Mouse (Mus musculus) liver, postnatal 0 days (tissue): Measurements from ENCODE around the gene Tbkbp1. TPM values are rescaled to one million over a fixed set of nuclear protein-coding genes. Genes with fewer than 3 reads are reported as not detected.
A peak's percentile ranks its signal among the peaks of the same experiment; 100 is the strongest.

Experiments
- ATAC-seq: fragments of 200-750 bp; cut with Nextera tagmentation; 2 replicates; pipeline ENCODE4 v1.8.0; 2017; ENCODE audit warnings: mild to moderate bottlenecking, moderate library complexity
- DNase-seq: peaks from one replicate; pipeline ENCODE4 v3.0.0-alpha.2; 2016
- H3K27ac ChIP-seq: fragments of 300-500 bp; sonication (generic); 2 replicates; pipeline ENCODE4 v1.5.1; 2014; ENCODE audit warnings: antibody characterized with exemption, moderate library complexity, mild to moderate bottlenecking, low read depth
- H3K27me3 ChIP-seq: fragments of 300-500 bp; sonication (generic); 2 replicates; pipeline ENCODE4 v1.6.1; 2014; ENCODE audit warnings: low read length, control low read depth, mixed read lengths; ENCODE audit not compliant: insufficient read depth
- H3K36me3 ChIP-seq: fragments of 300-500 bp; sonication (generic); replicated peaks from 2 replicates; pipeline ENCODE4 v1.6.1; 2014; ENCODE audit warnings: mild to moderate bottlenecking, control low read depth, low read length, moderate library complexity, mixed read lengths; ENCODE audit not compliant: insufficient read depth
- H3K4me1 ChIP-seq: fragments of 300-500 bp; sonication (generic); 2 replicates; pipeline ENCODE4 v1.6.1; 2014; ENCODE audit warnings: antibody characterized with exemption, mild to moderate bottlenecking, control low read depth; ENCODE audit not compliant: insufficient read depth
- H3K4me2 ChIP-seq: fragments of 300-500 bp; sonication (generic); 2 replicates; pipeline ENCODE4 v1.6.1; 2014; ENCODE audit warnings: low read depth, mild to moderate bottlenecking, low read length, moderate library complexity, mixed read lengths
- H3K4me3 ChIP-seq: fragments of 300-500 bp; sonication (generic); 2 replicates; pipeline ENCODE4 v1.5.1; 2014; ENCODE audit warnings: low read depth, low read length
- H3K9ac ChIP-seq: fragments of 300-500 bp; sonication (generic); replicated peaks from 2 replicates; pipeline ENCODE4 v1.6.1; 2014; ENCODE audit warnings: mild to moderate bottlenecking, moderate library complexity
- H3K9me3 ChIP-seq: fragments of 300-500 bp; sonication (generic); 2 replicates; pipeline ENCODE4 v1.6.1; 2016; ENCODE audit warnings: mild to moderate bottlenecking, control low read depth, low read length, mixed read lengths
- CTCF ChIP-seq: sonication (generic); IDR thresholded peaks from 2 replicates; pipeline ENCODE4 v1.5.1; 2016; ENCODE audit warnings: antibody characterized with exemption, low read depth
- EP300 ChIP-seq: IDR thresholded peaks from 2 replicates; pipeline ENCODE4 v1.6.1; 2016; ENCODE audit warnings: antibody characterized with exemption, low read depth, mild to moderate bottlenecking
- WGBS: fragments of 180-500 bp; shearing (Covaris S2); extraction: QIAGEN DNeasy Blood & Tissue Kit; methylation state at CpG from one replicate; pipeline ENCODE4 v1.1.7; 2014; ENCODE audit not compliant: insufficient replicate concordance; 5-methylcytosine and 5-hydroxymethylcytosine counted together
- polyA plus RNA-seq: library from polyadenylated mRNA; unstranded; fragments of >200 nt; fragmentation: Nextera tagmentation; extraction: Ambion mirVana; gene quantifications from 2 replicates; pipeline ENCODE4 v1.2.1, GENCODE M21; 2015

Tbkbp1 gene
- polyA plus RNA-seq, 1 experiment from 2014 or later, result 1.6 TPM

DNA sequence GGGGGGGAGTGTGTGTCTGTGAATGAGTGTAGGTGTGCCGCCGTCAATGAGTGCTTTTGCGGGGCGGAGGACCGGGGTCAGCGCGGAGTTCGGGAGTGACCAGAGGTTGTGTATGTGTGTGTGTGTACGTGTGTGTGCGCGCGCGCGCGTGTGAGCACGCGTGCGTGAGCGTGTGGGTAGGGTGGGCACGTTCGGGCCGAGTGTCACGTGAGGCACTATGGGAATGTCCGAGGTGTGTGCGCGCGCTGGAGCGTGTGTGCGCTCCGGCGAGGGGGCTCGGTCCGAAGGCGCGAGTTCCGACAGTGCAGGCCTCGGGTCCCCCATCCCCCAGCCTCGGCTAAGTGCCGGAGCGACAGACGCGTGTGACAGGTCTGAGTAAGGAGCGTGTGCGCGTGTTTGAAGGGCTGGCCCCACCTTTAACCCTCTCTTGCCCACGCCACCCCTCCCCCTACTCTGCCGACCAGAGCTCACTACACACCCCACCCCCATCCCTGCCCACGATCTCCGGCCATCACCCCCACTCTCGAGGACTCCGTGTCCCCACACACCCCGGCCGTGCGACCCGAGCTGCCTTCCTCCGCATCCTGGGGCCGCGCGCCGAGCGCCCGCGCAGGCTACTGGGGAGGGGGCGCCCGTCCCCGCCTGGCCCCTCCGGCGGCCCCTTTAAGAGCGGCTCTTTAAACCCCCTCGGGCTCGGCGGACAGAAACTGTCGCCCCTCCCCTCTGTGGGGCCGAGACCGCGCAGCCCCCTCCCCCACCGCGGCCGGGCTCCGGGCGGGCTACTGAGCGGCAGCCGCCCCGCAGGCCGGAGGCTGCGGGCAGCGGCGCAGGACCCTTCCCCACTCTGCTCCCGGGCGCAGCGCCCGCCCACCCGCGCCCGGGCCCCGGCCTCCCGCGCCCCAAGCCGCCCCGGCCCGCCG is 624 bp downstream of the Tbkbp1 start:
- Histone ChIP-seq H3K4me1 (peaks cover 11% of the 10 kb centered on the region), H3K27me3 (peaks cover 20% of the 10 kb centered on the region), H3K4me2 (peak overlapping the region; percentile 98), H3K9me3 (no peaks in the 10 kb centered on the region), H3K27ac (peak overlapping the region; percentile 76), H3K4me3 (peak overlapping the region; percentile 66), H3K9ac (peak overlapping the region; percentile 60), H3K36me3 (peaks cover 8% of the 10 kb centered on the region; the same call in 1 of the 2 replicates)
- DNase-seq (peak; percentile 53), ATAC-seq (peak; percentile 58)
- WGBS, result under 1% methylated on average over 58 of the region's 102 CpGs
- TF ChIP-seq CTCF (no peak), EP300 (no peak)

DNA sequence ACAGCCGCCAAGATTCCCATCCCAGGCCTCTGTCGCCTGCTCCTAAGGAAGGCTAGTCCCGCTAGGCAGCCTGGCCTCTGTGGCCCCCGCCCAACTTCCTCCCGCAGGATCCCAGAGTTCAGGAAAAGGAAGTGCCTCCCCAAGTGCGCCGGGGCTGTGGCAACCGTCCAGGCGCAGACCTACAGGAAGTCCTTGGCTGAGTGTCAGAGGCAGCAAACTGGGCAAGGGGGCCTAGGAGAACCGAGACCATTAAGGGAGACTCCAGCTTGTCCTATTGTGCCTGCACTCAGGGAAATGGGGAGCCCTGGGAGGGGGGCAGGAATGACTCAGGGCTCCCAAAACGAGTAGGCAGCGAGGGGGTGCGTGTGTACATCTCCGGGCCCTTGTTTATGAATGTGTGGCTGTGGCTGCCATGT is 1.3 kb downstream of the Tbkbp1 start:
- DNase-seq, result peak; percentile 68
- Histone ChIP-seq H3K4me3 (peak overlapping the region; percentile 66), H3K4me1 (peaks cover 11% of the 10 kb centered on the region), H3K27ac (peak overlapping the region; percentile 76), H3K4me2 (peak overlapping the region; percentile 98), H3K36me3 (0 out of 2 replicates have a peak, but pooled peaks cover 3% of the 10 kb centered on the region), H3K9ac (peak overlapping the region; percentile 60; the same call in 1 of the 2 replicates), H3K27me3 (peaks cover 20% of the 10 kb centered on the region), H3K9me3 (no peaks in the 10 kb centered on the region)
- no peak for TF ChIP-seq EP300
- no peak for TF ChIP-seq CTCF
- peak; percentile 43 for ATAC-seq
- 3% methylated on average over 14 of the region's 14 CpGs for WGBS

DNA sequence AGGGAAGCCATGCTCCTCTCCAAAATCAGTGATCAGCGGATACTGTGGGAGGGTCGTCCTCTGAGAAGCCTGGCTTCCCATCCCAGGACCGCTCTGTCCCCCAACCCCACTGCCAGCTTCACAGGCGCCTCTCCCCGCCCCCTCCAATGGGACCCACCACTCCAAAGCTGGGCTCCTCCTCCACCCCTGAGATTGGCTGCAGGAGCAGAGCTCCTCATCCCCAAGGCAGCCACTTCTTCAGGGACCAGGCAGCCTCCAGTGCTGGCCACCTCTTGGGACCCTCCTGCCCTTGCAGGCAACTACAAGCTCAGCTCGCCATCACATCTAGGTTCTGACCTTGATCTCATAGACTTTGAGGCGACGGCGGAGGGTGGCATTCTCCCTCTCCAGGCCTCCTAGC is 2.3 kb downstream of the Tbkbp1 start:
- Histone ChIP-seq H3K9ac (no peak overlapping the region; the same call in 1 of the 2 replicates), H3K27me3 (peaks cover 20% of the 10 kb centered on the region)
- ATAC-seq, result no peak

DNA sequence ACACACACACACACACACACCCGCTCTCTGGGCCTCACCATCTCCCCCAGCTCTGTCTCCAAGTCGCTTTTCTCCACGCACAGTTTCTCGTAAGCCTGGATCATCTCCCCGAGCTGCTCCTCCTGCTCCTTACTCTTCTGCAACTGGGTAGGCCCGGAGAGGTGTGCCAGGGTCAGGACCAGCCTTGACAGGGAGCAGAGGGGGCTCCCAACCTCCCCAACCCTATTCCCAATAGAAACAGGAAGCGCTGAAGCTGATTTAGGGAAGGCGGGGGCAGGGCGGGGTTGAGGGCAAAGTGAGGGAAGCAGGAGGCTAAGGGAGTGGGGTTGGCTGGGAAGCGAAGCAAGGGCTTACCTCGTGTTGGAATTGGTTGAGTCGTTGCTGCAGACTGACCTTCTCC is 2.7 kb downstream of the Tbkbp1 start:
- 45% methylated on average over 12 of the region's 12 CpGs for WGBS
- Histone ChIP-seq H3K27me3 (peaks cover 20% of the 10 kb centered on the region), H3K4me1 (peaks cover 11% of the 10 kb centered on the region), H3K9me3 (no peaks in the 10 kb centered on the region), H3K4me3 (peak overlapping the region; percentile 66), H3K9ac (no peak overlapping the region), H3K27ac (no peak overlapping the region), H3K36me3 (0 out of 2 replicates have a peak, but pooled peaks cover 6% of the 10 kb centered on the region), H3K4me2 (peak overlapping the region; percentile 98)
- ATAC-seq (no peak), DNase-seq (no peak)
- no peak for TF ChIP-seq CTCF
- TF ChIP-seq EP300, result no peak

More for the DNA sequence above, 2.3 kb downstream of the Tbkbp1 start:
- H3K27ac ChIP-seq, result no peak overlapping the region
- H3K36me3 ChIP-seq, result 0 out of 2 replicates have a peak, but pooled peaks cover 6% of the 10 kb centered on the region
- 51% methylated on average over 9 of the region's 9 CpGs for WGBS
- peak overlapping the region; percentile 98 for H3K4me2 ChIP-seq
- H3K4me3 ChIP-seq, result peak overlapping the region; percentile 66
- no peak for TF ChIP-seq EP300
- no peak for TF ChIP-seq CTCF
- no peaks in the 10 kb centered on the region for H3K9me3 ChIP-seq
- H3K4me1 ChIP-seq, result peaks cover 11% of the 10 kb centered on the region
- no peak for DNase-seq

DNA sequence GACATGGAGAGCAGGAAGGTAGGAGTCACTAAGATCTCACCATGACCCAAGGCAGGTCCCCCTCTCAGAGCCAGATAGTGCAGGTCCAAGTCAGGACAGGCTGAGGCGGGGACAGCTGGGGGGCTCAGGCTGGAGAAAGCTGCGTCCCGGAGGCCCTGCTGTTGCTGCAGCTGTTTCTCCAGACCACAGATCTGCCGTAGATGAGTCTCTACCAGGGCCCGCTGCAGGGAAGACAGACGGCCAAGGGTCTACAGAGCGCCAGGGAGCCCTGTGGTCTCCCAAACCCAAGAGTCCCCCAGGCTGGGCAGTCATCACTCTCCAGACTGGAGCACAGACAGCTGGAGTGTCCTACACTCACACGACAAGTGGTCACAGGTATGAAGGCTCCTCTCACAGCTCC is 4.0 kb downstream of the Tbkbp1 start:
- TF ChIP-seq CTCF, result no peak
- no peak for TF ChIP-seq EP300
- Histone ChIP-seq H3K4me1 (peaks cover 11% of the 10 kb centered on the region), H3K4me3 (no peak overlapping the region), H3K9ac (no peak overlapping the region), H3K4me2 (no peak overlapping the region), H3K27me3 (peaks cover 17% of the 10 kb centered on the region), H3K36me3 (0 out of 2 replicates have a peak, but pooled peaks cover 6% of the 10 kb centered on the region), H3K9me3 (no peaks in the 10 kb centered on the region), H3K27ac (no peak overlapping the region)
- DNase-seq (no peak), ATAC-seq (no peak)
- 63% methylated on average over 8 of the region's 8 CpGs for WGBS

DNA sequence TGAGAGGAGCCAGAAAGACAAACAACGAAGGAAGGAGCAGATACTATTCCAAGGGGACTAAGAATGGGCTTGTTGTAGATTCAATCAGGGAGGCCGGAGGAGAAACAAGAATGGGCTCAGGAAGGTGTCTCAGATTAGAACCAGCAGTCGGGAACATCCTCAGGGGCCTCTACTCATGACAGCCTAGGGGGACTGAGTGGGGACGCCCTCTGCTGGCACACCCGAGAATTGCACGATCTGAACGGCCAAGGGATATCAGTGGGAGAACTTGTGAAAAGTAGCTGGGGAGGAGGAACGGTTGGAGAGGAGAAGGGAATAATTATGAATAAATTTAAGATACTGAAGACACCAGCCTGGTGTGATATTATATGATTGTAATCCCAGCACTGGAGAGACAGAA is 4.6 kb downstream of the Tbkbp1 start:
- H3K27ac ChIP-seq, result no peak overlapping the region
- no peak for ATAC-seq
- H3K27me3 ChIP-seq, result peaks cover 15% of the 10 kb centered on the region
- H3K4me2 ChIP-seq, result peak overlapping the region; percentile 44
- peak; percentile 82 for DNase-seq
- no peak for TF ChIP-seq EP300
- peak; percentile 90 for TF ChIP-seq CTCF
- no peak overlapping the region for H3K4me3 ChIP-seq
- H3K9ac ChIP-seq, result no peak overlapping the region
- 0 out of 2 replicates have a peak, but pooled peaks cover 6% of the 10 kb centered on the region for H3K36me3 ChIP-seq
- WGBS, result 10% methylated on average over 8 of the region's 8 CpGs
- H3K9me3 ChIP-seq, result no peaks in the 10 kb centered on the region
- peaks cover 14% of the 10 kb centered on the region for H3K4me1 ChIP-seq
